Mouse (Mus musculus): ENCODE data around the gene Ros1. TPM values are rescaled to one million over a fixed set of nuclear protein-coding genes. Genes with fewer than 3 reads are reported as not detected.

Gene Ros1
- polyA plus RNA-seq, 1 experiment, result 0.01 TPM

DNA sequence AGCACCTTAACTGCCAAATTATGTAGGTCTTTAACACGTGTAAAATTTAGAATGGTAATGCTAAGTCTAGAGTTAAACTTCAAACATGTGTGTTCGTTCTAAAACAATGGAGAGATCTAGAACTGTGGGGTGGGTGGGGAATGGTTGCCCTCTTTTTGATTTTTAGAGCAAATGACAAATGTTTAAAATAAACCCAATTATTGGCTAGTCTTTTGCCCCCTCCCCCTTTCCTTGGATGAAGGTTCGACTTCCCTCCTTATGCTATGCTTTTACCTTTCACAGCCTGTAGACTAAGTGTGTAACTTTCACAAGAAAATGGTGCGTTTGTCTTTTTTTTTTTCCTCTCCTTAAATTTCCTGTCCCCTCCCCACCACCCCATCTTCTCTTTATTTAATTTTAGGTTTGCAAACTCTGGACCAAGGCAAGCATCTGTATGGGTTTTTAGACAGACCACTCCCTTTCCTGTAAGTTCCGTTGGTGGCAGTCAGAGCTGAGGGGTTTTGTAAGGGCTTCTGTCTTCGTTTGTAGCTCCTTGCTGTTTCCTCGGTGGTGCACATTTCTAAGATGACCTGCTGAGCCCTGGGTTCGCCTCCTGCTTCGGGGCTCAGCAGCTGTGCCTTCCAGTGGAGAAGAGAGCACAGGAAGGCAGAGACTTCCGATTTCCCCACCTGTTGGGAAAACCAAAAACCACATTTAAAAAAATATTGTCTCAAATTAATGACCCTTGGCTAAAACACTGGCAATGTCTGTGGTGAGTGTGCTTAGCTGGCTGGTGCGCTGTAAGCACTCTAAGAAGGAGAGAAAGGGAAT is 166.3 kb downstream of the Ros1 start:
- Histone ChIP-seq H3K4me3 (no peak overlapping the region), H3K36me3 (ENCODE audit: control insufficient read depth, insufficient read depth) (no peaks in the 10 kb centered on the region), H3K4me2 (ENCODE audit: low read depth) (peak overlapping the region; percentile 66), H3K27me3 (ENCODE audit: control insufficient read depth, insufficient read depth, insufficient read length) (no peaks in the 10 kb centered on the region), H3ac (ENCODE audit: control insufficient read depth, insufficient read length) (no peak overlapping the region), H3K79me2 (ENCODE audit: control insufficient read depth, insufficient read depth) (no peaks in the 10 kb centered on the region)
- TF ChIP-seq MYOD1 (IDR thresholded peaks at IDR 0.05; ENCODE audit: control insufficient read depth in 1 of 3, insufficient read length in 2 of 3, low read depth in 2 of 3) (peak in 2 of 3 experiments; percentile 61 to 66), POLR2A (IDR thresholded peaks at IDR 0.05; ENCODE audit: insufficient read length, low read depth) (no peak), CEBPB (IDR thresholded peaks at IDR 0.05; ENCODE audit: insufficient read depth, poor library complexity, severe bottlenecking) (no peak), MYOG (IDR thresholded peaks at IDR 0.05; ENCODE audit: control insufficient read depth in 1 of 3, insufficient read depth in 1 of 3, insufficient read length in 2 of 3, low read depth in 2 of 3) (peak; percentile 6 to 89 (median 64))

DNA sequence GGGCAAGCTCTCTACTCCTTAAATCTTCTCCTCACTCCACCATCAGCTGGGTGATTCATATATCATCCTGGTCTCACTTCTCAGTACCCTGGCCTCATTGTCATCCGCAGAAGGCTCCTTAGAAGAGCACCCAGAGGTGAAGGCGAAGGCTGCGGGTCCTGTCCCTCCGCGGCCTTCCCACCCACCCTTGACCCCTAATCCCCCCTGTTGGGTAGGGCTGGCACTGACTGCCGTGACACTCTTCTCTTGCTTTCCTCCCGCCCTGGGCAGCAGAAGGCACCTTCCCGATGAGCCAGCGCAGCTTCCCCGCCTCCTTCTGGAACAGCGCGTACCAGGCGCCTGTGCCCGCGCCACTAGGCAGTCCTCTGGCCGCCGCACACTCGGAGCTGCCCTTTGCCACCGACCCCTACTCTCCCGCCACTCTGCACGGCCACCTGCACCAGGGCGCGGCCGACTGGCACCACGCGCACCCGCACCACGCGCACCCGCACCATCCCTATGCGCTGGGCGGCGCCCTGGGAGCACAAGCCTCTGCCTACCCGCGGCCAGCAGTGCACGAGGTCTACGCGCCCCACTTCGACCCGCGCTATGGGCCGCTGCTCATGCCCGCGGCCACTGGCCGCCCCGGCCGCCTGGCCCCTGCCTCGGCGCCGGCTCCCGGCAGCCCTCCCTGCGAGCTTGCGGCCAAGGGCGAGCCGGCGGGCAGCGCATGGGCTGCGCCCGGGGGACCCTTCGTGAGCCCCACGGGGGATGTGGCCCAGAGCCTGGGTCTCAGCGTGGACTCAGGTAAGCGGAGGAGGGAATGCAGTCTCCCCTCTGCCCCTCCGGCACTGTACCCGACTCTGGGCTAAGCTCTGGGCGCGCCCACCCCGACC is 167.6 kb downstream of the Ros1 start:
- TF ChIP-seq MAX (IDR thresholded peaks at IDR 0.05; ENCODE audit: low read depth), result no peak
- no peak for TF ChIP-seq TCF3 (IDR thresholded peaks at IDR 0.05; ENCODE audit: insufficient read length, low read depth)
- TF ChIP-seq POLR2A (IDR thresholded peaks at IDR 0.05; ENCODE audit: insufficient read length, low read depth), result no peak
- TF ChIP-seq POLR2AphosphoS2 (IDR thresholded peaks at IDR 0.05; ENCODE audit: insufficient read length, low read depth), result no peak
- TF ChIP-seq E2F4 (IDR thresholded peaks at IDR 0.05; ENCODE audit: insufficient read depth), result no peak
- TF ChIP-seq REST (IDR thresholded peaks at IDR 0.05; ENCODE audit: insufficient read depth, insufficient read length), result no peak
- TF ChIP-seq SRF (IDR thresholded peaks at IDR 0.05; ENCODE audit: control insufficient read depth, insufficient read length, low read depth), result no peak
- no peak for TF ChIP-seq MYOG (IDR thresholded peaks at IDR 0.05; ENCODE audit: control insufficient read depth in 1 of 3, insufficient read depth in 1 of 3, insufficient read length in 2 of 3, low read depth in 2 of 3)
- no peak for TF ChIP-seq TCF12 (IDR thresholded peaks at IDR 0.05; ENCODE audit: insufficient read depth, poor library complexity, severe bottlenecking)
- no peak for TF ChIP-seq CEBPB (IDR thresholded peaks at IDR 0.05; ENCODE audit: insufficient read depth, poor library complexity, severe bottlenecking)
- no peak for TF ChIP-seq MYOD1 (IDR thresholded peaks at IDR 0.05; ENCODE audit: control insufficient read depth in 1 of 3, insufficient read length in 2 of 3, low read depth in 2 of 3)
- no peak for TF ChIP-seq USF1 (IDR thresholded peaks at IDR 0.05; ENCODE audit: low read depth)
- H3K4me2 ChIP-seq (ENCODE audit: low read depth), result peak overlapping the region; percentile 19
- no peaks in the 10 kb centered on the region for H3K79me2 ChIP-seq (ENCODE audit: control insufficient read depth, insufficient read depth)
- H3ac ChIP-seq (ENCODE audit: control insufficient read depth, insufficient read length), result no peak overlapping the region
- no peaks in the 10 kb centered on the region for H3K27me3 ChIP-seq (ENCODE audit: control insufficient read depth, insufficient read depth, insufficient read length)
- H3K4me3 ChIP-seq, result no peak overlapping the region
- no peaks in the 10 kb centered on the region for H3K36me3 ChIP-seq (ENCODE audit: control insufficient read depth, insufficient read depth)

DNA sequence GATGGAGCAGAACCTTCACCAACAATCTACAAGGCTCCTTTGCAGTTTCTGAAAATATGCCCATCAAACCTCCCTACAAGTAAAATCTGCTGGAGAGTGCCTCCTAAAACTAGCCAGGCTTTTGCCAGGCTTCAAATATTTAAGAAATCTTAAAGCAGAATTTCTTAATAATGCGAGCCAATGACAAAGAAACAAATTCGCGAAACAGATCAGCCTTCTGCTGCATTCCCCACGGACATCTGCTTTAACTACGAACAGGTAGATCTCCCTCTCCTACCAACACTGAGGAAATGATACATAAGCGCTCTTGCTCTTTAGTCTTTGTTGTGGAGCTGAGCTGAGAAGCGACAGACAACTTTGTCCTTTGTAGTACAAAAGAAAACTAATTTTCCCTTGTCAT is 169.2 kb downstream of the Ros1 start:
- Histone ChIP-seq H3K79me2 (ENCODE audit: control insufficient read depth, insufficient read depth) (no peaks in the 10 kb centered on the region), H3K4me2 (ENCODE audit: low read depth) (no peak overlapping the region), H3ac (ENCODE audit: control insufficient read depth, insufficient read length) (no peak overlapping the region), H3K4me3 (no peak overlapping the region), H3K36me3 (ENCODE audit: control insufficient read depth, insufficient read depth) (no peaks in the 10 kb centered on the region), H3K27me3 (ENCODE audit: control insufficient read depth, insufficient read depth, insufficient read length) (no peaks in the 10 kb centered on the region)
- no peak for TF ChIP-seq POLR2A (IDR thresholded peaks at IDR 0.05; ENCODE audit: insufficient read length, low read depth)
- no peak for TF ChIP-seq USF1 (IDR thresholded peaks at IDR 0.05; ENCODE audit: low read depth)
- TF ChIP-seq E2F4 (IDR thresholded peaks at IDR 0.05; ENCODE audit: insufficient read depth), result no peak
- no peak for TF ChIP-seq REST (IDR thresholded peaks at IDR 0.05; ENCODE audit: insufficient read depth, insufficient read length)
- TF ChIP-seq MYOD1 (IDR thresholded peaks at IDR 0.05; ENCODE audit: control insufficient read depth in 1 of 3, insufficient read length in 2 of 3, low read depth in 2 of 3), result no peak
- no peak for TF ChIP-seq MAX (IDR thresholded peaks at IDR 0.05; ENCODE audit: low read depth)
- no peak for TF ChIP-seq SRF (IDR thresholded peaks at IDR 0.05; ENCODE audit: control insufficient read depth, insufficient read length, low read depth)
- no peak for TF ChIP-seq TCF12 (IDR thresholded peaks at IDR 0.05; ENCODE audit: insufficient read depth, poor library complexity, severe bottlenecking)
- TF ChIP-seq POLR2AphosphoS2 (IDR thresholded peaks at IDR 0.05; ENCODE audit: insufficient read length, low read depth), result no peak

DNA sequence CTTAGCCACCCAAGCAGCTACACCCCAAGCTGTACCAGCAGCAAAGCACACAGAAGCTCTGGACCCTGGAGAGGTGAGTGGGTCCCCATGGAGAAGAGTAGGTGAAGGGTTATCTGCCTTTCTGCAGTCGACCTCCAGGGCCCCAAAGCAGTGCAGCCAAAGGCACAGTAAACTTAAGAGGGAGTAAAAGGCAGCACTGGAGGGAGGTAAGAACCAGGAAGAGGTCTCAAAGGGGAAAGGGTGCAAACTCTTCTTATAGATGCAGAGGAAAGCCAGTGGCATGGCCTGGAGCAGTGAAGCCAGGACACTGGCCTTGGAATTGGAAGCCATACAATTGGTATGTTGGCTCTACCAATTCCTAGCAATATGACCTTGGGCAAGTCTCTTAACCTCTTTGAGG is 169.8 kb downstream of the Ros1 start:
- TF ChIP-seq POLR2A (IDR thresholded peaks at IDR 0.05; ENCODE audit: insufficient read length, low read depth), result no peak
- TF ChIP-seq SRF (IDR thresholded peaks at IDR 0.05; ENCODE audit: control insufficient read depth, insufficient read length, low read depth), result no peak
- no peak for TF ChIP-seq CEBPB (IDR thresholded peaks at IDR 0.05; ENCODE audit: insufficient read depth, poor library complexity, severe bottlenecking)
- Histone ChIP-seq H3K4me3 (no peak overlapping the region), H3K27me3 (ENCODE audit: control insufficient read depth, insufficient read depth, insufficient read length) (no peaks in the 10 kb centered on the region), H3K36me3 (ENCODE audit: control insufficient read depth, insufficient read depth) (no peaks in the 10 kb centered on the region), H3K79me2 (ENCODE audit: control insufficient read depth, insufficient read depth) (no peaks in the 10 kb centered on the region), H3ac (ENCODE audit: control insufficient read depth, insufficient read length) (no peak overlapping the region), H3K4me2 (ENCODE audit: low read depth) (no peak overlapping the region)

DNA sequence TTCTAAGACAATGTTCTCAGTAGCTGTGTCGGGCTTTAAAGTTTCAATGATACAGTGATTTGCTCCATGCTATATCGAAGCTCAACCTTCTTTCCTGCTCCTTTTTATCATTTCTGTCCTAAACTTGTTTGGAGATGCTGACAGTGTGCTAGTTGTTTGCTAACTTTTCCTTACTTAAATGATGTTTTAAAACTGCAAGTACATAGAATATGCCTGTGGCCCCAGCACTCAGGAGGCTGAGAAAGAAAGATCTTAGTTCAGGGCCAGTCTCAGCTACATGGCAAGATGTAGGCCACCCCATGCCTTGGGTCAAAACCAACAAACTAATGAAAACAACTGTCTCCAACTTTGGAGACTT is 171.0 kb downstream of the Ros1 start:
- no peaks in the 10 kb centered on the region for H3K79me2 ChIP-seq (ENCODE audit: control insufficient read depth, insufficient read depth)
- H3K4me2 ChIP-seq (ENCODE audit: low read depth), result peak overlapping the region; percentile 79
- H3ac ChIP-seq (ENCODE audit: control insufficient read depth, insufficient read length), result no peak overlapping the region
- H3K36me3 ChIP-seq (ENCODE audit: control insufficient read depth, insufficient read depth), result no peaks in the 10 kb centered on the region
- H3K27me3 ChIP-seq (ENCODE audit: control insufficient read depth, insufficient read depth, insufficient read length), result no peaks in the 10 kb centered on the region
- H3K4me3 ChIP-seq, result peak overlapping the region; percentile 28
- TF ChIP-seq MYOG (IDR thresholded peaks at IDR 0.05; ENCODE audit: control insufficient read depth in 1 of 3, insufficient read depth in 1 of 3, insufficient read length in 2 of 3, low read depth in 2 of 3) (no peak), USF1 (IDR thresholded peaks at IDR 0.05; ENCODE audit: low read depth) (no peak), POLR2AphosphoS2 (IDR thresholded peaks at IDR 0.05; ENCODE audit: insufficient read length, low read depth) (no peak), MYOD1 (IDR thresholded peaks at IDR 0.05; ENCODE audit: control insufficient read depth in 1 of 3, insufficient read length in 2 of 3, low read depth in 2 of 3) (no peak)

All from myocyte (in vitro differentiated cells).